Mouse (Mus musculus) testis, postnatal 14 days (tissue): ENCODE data around the gene Gm29094.
A peak's percentile ranks its signal among the peaks of the same experiment; 100 is the strongest.
"Not testable (repeated sequence)": the region's sequence is repeated elsewhere in the genome, so short reads cannot be mapped to it uniquely, and the experiment has no call there.

Experiments used
- DNase-seq: peaks from one replicate; pipeline ENCODE4 v3.0.0; 2021; ENCODE audit warnings: low spot score

Gene Gm29094

DNA sequence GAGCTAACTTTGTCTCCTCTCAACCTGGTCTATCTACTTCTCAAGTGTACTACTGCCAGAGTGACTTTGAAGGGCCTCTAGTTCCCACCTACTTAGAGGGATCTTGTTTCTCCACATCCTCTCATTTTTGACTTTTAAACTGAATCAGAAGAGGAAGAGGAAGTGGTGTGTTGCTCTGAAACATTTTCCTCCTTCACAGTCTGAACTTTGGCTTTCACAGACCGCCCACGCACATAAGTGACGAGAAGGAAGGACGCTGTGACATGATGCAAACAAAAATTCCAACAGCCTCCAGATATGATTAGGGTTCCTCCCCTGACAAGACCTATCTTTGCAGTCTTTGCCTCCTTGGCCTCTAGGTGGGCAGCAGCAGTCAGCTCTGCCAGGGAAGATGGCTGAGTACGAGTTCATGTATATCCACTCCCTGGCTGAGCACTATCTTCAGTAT lies at the start of gene Gm29094, which contains the start of gene Bcl2a1b:
Gm29094 (plus strand) TSS at position 411 of the 448 bp plus-strand sequence.
Bcl2a1b (plus strand) TSS at position 241 of the 448 bp plus-strand sequence.
- DNase-seq, result not testable (repeated sequence)

- DNase-seq, result not testable (repeated sequence)
Measured at GRCm38 (mm10) chr9:89172539-89172938, 26.6 kb upstream of the Gm29094 start.

DNA sequence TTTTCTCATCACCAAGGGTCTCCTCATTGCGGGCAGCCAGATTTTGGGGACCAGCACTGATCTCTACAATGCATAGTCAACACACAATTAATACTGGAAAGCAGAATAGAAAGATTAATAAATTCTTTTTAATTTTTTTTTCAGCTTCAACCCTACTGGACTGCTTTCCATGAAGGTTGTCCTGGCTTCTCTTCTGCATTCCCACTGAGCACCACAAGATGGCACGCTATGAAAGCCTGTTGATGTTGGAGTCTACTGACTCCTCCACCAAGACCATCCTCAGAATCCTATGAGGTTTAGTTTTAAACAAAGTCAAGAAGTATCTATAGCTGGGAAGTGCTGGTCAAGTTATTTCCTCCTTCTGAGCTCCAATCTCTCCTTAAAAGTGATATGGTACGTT lies 20.3 kb upstream of the Gm29094 start:
- DNase-seq, result peak; percentile 24

DNA sequence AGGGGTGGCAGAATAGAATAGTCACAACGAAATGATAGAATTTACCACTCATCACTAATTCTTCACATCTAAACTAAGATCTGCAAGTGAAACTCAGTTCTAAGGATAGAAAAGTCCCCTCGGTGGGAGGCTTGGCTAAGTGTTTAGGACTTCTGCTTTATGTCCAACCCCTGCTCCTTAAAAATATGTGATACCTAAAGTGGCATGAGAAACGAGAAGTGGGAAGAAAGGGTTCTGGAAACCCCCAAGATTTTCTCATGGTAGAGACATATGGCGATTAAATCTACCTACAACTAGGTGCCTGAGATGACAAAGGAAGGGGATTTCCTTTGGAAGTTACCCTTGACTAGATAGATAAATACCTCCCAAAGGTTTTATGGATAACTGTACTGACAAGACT lies 19.7 kb upstream of the Gm29094 start:
- DNase-seq, result not testable (repeated sequence)

- DNase-seq, result not testable (repeated sequence)
Measured at GRCm38 (mm10) chr9:89187006-89187405, 12.2 kb upstream of the Gm29094 start.

DNA sequence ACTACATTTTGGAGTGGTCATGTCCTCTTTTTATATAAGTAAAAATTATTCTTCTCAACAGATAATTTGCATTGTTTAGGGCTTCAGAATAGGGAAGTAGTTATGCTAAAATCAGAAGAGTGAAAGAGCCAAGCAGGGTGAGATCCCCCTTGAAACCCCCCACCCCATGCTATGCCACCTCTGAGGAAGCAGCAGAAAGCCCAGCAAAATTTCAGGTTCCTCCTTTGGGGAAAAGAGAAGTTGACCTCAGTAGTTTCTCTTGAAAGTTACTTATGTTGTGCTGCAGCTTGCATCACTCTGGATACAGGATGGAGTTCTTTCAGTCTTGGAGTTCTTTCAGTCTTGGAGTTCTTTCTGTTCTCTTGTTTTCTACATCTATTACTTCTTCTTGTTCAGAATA lies 3.7 kb upstream of the Gm29094 start:
- not testable (repeated sequence) for DNase-seq

- not testable (repeated sequence) for DNase-seq
Measured at GRCm38 (mm10) chr9:89197509-89197908, 1.7 kb upstream of the Gm29094 start.

DNA sequence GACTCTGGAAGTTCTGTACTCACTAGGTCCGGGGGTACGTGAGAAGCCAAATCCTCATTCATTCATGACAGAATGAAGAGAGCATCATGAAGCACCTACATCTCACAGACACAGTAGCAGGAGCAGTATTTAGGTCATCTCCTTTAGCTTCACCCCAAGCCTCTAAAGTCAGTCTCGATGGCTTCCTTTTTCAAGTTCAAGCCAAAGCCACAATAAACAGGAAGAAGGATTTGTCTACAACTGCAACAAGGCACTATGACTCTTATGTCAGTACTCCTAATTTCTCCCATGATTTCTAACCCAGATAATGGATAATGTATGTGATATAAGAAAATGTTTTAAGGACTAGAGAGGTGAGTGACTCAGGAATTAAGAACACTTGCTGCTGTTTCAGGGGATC lies 830 bp upstream of the Gm29094 start:
- DNase-seq, result not testable (repeated sequence)

DNA sequence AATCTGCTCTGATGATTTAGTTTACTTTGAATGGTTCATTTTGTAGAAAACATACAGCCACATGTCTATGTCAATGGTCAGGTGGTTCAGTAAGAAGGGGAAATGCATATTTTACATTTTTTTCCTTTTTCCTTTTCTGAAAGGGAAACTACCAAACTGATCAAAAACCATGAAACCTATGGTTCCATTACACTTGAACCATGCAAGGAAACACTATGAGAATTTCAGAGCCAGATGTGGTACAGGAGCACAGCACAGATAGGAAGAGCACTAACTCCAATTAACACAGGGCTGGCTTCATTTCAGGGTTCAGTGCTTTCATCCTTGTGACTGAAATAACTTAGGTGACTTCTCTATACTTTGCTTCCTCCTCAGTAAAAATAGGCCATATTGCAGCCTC lies 3.1 kb downstream of the Gm29094 start:
- DNase-seq, result not testable (repeated sequence)

- not testable (repeated sequence) for DNase-seq
Measured at GRCm38 (mm10) chr9:89208939-89209338, 9.8 kb downstream of the Gm29094 start.

DNA sequence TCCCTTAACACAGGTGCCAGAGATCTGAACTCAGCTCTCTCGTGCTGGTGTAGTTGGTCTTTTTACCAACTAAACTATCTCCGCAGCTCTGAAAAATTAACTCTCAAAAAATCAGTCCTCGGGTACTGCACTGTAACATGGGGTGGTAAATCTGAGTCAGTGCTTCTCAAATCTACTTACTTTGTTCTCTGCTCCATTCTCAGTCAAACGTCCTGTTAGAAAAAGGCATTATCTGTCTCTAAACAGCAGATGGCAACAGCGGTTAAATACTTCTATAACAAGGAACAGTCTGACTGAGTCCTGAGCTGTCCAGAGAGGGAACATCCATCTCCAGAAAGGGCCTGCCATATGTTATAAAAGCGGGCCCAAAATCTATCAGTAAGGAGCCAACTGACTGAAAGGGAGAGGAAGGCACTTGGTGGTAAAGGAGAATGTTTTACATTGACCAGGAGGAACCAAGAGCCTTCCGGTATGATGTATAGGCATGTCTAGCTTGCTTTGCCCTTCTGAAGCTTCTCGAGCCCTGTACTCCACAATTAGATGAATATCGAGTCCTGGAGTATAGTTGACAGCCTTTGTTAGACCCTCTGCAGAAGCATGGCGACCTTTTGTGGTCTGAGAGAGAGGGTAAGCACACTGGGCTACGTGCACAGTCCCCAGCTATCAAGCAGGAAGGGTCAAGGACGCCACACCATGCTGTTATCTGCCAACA lies 11.3 kb downstream of the Gm29094 start, which contains the start of gene Mthfs:
Mthfs (plus strand) TSS at position 324 of the 712 bp plus-strand sequence.
- not testable (repeated sequence) for DNase-seq

DNA sequence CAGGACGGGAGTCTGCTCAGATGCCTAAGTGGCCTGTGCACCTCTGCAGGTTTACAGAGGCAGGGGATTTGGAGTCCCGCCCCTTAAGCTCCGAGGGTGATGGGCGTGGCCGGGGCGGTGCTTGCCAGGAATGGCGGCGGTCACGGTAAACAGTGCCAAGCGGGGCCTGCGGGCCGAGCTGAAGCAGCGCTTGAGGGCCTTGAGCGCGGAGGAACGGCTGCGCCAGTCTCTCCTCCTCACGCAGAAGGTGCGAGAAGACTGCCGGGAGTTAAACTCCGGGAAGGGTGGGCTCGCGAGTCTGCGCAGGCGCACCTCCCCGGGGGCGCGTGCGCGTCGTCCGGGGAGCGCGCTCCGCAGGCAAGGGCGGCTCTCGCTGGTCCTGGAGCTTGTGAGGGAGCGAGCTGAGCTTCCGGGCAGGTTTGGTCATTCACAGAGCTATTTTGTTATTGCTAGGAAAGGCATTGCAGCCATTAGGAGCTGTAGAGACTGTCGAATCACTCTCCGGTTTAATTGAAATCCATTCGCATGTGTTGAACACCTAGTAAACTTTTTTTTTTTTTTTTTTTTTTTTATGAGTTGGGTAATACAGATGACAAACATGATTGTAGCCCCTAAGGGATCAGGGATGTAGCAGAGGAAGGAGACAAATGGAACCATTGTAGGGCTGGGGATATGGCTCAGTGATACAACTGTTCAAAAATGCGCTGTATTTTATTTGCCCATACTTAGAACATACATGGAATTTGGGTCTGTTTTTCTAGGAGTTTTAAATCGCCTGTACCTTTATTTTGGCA lies 12.1 kb downstream of the Gm29094 start:
- peak; percentile 91 for DNase-seq

DNA sequence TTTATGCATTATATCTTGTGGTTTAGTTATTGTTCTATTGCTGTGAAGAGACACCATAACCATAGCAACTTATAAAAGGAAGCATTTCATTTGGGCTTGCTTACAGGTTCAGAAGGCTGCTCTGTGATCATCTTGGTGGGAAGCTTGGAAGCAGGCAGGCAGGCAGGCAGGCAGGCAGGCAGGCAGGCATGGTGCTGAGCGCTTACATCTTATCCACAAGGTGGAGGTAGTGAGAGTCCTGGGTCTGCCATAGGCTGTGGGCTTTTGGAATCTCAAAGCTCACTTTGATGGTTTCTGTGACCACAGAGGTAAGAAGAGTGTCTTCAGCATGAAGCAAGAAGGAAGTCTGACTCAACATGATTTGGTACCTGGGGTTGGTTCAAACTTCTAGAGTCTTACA lies 13.2 kb downstream of the Gm29094 start:
- DNase-seq, result not testable (repeated sequence)

GRCm38 (mm10) chr9:89218174-89218573 lies 19.0 kb downstream of the Gm29094 start:
- not testable (repeated sequence) for DNase-seq

DNA sequence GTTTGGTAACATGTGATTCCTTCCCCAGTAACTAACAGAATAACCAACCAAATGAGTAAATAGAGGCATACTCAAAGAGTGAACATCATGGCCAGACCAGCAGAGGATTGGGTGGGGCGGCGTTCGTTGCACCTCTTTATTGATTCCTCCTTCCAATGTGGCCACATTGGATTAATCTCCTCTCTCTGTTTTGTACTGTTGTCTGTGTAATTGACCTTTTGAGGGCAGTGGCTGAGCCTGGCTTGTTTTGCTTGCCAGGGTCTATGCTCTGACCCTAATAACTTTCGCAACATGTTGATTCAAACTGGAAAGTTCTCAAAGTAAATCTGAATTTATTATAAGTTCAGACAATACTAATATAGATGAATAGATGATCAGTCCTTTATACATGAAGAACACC lies 20.5 kb downstream of the Gm29094 start:
- not testable (repeated sequence) for DNase-seq

- not testable (repeated sequence) for DNase-seq
Measured at GRCm38 (mm10) chr9:89220704-89221287, 21.6 kb downstream of the Gm29094 start.

DNA sequence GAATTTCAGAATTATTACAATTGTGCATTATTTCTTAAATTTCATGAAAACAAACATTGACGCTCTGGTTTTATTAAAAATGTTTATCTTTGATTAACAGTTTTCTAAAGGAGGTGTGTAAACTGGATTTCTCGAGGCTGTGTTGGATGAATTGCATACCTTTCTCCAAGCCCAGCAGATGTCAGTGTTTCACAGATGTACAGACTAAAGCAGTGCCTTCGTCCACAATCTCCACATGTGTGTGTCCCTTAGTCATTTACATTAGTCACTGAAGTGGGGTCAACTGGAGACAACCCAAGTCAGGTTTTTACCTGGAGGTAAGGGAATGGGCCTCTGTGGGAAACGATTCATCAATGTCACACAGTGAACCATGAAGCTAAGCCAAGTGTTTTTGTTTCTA lies 26.9 kb downstream of the Gm29094 start:
- DNase-seq, result no peak

DNA sequence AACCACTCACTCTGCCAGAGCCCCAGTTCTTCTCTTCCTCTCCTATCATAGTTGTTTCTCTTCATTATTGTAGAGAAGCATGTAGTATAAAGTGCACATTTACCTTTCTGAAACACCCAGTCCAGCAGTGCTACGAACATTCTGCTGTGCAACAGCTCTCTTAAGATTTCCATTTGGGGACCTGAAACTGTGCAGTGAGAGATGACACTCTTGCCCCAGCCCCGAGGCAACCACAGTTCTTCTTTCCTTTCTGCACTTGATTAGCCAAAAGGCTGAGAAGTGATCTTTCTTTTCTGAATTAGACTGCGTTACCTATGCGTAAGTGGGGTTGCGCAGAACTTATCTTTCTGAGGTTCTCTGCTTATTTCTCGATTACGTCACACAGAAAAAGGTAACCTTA lies 28.9 kb downstream of the Gm29094 start:
- DNase-seq, result no peak

GRCm38 (mm10) chr9:89230897-89231497 lies 31.8 kb downstream of the Gm29094 start:
- not testable (repeated sequence) for DNase-seq

GRCm38 (mm10) chr9:89237131-89237530 lies 38.0 kb downstream of the Gm29094 start:
- not testable (repeated sequence) for DNase-seq

- DNase-seq, result not testable (repeated sequence)
Measured at GRCm38 (mm10) chr9:89238976-89239505, 39.9 kb downstream of the Gm29094 start.
